Mouse (Mus musculus): ENCODE results near the gene Akap8. TPM values are rescaled to one million over a fixed set of nuclear protein-coding genes. Genes with fewer than 3 reads are reported as not detected.

The Akap8 gene
- total and polyA plus RNA-seq, 3 experiments, result 77.9 to 127 (median 101) TPM

GRCm38 (mm10) chr17:32350382-32350983 is 29.4 kb upstream of the Akap8 start, which contains the start of gene Akap8l (continued):
- TF ChIP-seq ZMIZ1 (IDR thresholded peaks at IDR 0.05; ENCODE audit: low read depth, low read length) (peak; percentile 84), GATA1 (IDR thresholded peaks at IDR 0.05; ENCODE audit: low read depth, low read length) (no peak)

DNA sequence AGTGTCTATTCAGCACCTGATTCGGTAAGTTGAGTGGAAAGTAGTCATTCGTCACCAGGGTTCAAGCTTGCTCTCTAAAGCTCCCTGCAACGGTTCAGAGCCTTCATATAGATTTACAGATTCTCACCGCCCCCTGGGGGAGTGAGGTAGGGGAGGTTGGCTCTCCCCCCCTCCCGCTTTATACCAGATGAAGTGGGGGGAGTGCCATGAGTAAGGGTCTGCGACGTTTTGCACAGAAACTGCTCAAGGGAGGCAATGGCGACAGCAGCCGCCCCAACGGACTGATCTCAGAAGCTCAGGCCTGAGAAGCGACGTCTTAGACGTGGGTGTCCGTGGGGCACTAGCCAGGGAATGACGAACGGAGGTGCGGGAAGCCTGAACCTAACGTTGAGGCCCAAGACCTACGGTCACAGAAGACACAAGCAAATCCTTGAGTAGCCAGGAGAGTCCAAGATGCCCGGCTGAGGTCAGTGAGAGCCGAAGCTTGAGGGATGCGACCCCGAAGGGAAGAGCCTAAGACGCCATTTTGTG is 28.9 kb upstream of the Akap8 start:
- Histone ChIP-seq H3K27me3 (ENCODE audit: control insufficient read depth in 1 of 2, insufficient read depth in 2 of 2, low read length in 2 of 2) (no peaks in the 10 kb centered on the region), H3K9me3 (replicated peaks; ENCODE audit: insufficient read depth, low read length) (no peaks in the 10 kb centered on the region), H3K9ac (ENCODE audit: control insufficient read depth, low read depth, low read length, poor library complexity, severe bottlenecking) (peak overlapping the region; percentile 90), H3K36me3 (ENCODE audit: control insufficient read depth in 1 of 2, insufficient read depth in 2 of 2, low read length in 2 of 2) (peaks cover 0 to 13% of the 10 kb centered on the region in 2 experiments; a peak in 2 of 4 replicates), H3K79me2 (ENCODE audit: control insufficient read depth, insufficient read depth, low read length, poor library complexity) (peaks cover 23% of the 10 kb centered on the region), H3K4me3 (ENCODE audit: control insufficient read depth in 1 of 2, insufficient read depth in 1 of 2, low read depth in 2 of 2, low read length in 2 of 2) (peak overlapping the region; percentile 91 to 94), H3K27ac (ENCODE audit: control insufficient read depth, low read depth, low read length) (peak overlapping the region; percentile 83), H3K4me1 (ENCODE audit: control insufficient read depth in 1 of 2, insufficient read depth in 2 of 2, low read length in 2 of 2) (peaks cover 6 to 8% of the 10 kb centered on the region in 2 experiments; a peak in 3 of 4 replicates)
- no peak for TF ChIP-seq ETS1 (IDR thresholded peaks at IDR 0.05; ENCODE audit: low read depth, low read length)
- TF ChIP-seq SIN3A (IDR thresholded peaks at IDR 0.05; ENCODE audit: low read length), result no peak; the same call in 1 of the 2 replicates
- no peak for TF ChIP-seq KAT2A (conservative IDR thresholded peaks at IDR 0.05; ENCODE audit: low read depth, low read length)
- TF ChIP-seq MAZ (IDR thresholded peaks at IDR 0.05; ENCODE audit: low read depth, low read length), result 0 out of 2 replicates have a peak, but pooled peaks have one; percentile 2
- no peak for DNase-seq (ENCODE audit: low read depth, low spot score)

DNA sequence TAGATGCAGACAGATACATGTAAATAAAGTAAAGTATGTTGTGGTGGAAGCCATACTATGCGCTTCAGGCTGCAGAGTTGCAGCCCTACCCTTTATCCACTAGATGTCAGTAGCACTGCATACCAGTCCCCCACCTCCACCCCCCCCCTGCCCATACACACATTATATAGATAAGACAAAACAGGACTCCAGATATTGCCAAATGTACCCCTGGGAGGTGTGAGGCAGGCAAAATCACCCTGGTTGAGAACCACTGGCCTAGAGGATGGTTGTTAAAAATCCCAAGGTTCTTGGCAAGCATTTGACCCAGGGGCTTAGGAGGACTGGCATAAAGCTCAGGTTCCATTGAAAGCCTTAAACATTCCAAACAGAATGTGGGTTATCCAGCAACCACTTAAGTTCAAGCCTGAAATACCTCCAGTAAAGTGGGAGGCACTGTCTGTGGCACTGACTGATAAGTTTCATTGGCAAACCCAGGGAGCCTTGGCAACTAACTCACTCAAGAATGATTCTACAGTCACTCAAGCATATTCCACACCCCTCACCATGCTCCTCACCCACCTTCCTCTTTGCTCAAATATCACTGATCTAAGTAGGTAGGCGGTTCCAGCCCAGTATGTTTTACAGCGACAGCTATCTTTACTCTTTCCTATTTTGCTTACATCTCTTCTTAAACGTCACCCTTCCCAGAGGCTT is 28.1 kb upstream of the Akap8 start:
- Histone ChIP-seq H3K27me3 (ENCODE audit: control insufficient read depth in 1 of 2, insufficient read depth in 2 of 2, low read length in 2 of 2) (no peaks in the 10 kb centered on the region), H3K27ac (ENCODE audit: control insufficient read depth, low read depth, low read length) (peak overlapping the region; percentile 83), H3K9ac (ENCODE audit: control insufficient read depth, low read depth, low read length, poor library complexity, severe bottlenecking) (peak overlapping the region; percentile 90), H3K4me3 (ENCODE audit: control insufficient read depth in 1 of 2, insufficient read depth in 1 of 2, low read depth in 2 of 2, low read length in 2 of 2) (peak overlapping the region; percentile 91 to 94), H3K4me1 (ENCODE audit: control insufficient read depth in 1 of 2, insufficient read depth in 2 of 2, low read length in 2 of 2) (peaks cover 6 to 8% of the 10 kb centered on the region in 2 experiments; a peak in 3 of 4 replicates), H3K9me3 (replicated peaks; ENCODE audit: insufficient read depth, low read length) (no peaks in the 10 kb centered on the region), H3K36me3 (ENCODE audit: control insufficient read depth in 1 of 2, insufficient read depth in 2 of 2, low read length in 2 of 2) (peaks cover 0 to 13% of the 10 kb centered on the region in 2 experiments; a peak in 3 of 4 replicates), H3K79me2 (ENCODE audit: control insufficient read depth, insufficient read depth, low read length, poor library complexity) (peaks cover 23% of the 10 kb centered on the region)
- peak; percentile 86 for DNase-seq (ENCODE audit: low read depth, low spot score)
- peak; percentile 24; the same call in 1 of the 2 replicates for TF ChIP-seq TCF12 (IDR thresholded peaks at IDR 0.05; ENCODE audit: low read depth, low read length)
- TF ChIP-seq ELF1 (IDR thresholded peaks at IDR 0.05; ENCODE audit: low read depth, low read length), result no peak
- no peak for TF ChIP-seq POLR2AphosphoS2 (IDR thresholded peaks at IDR 0.05; ENCODE audit: low read length)
- TF ChIP-seq ETS1 (IDR thresholded peaks at IDR 0.05; ENCODE audit: low read depth, low read length), result peak; percentile 19; the same call in 1 of the 2 replicates
- no peak for TF ChIP-seq NRF1 (IDR thresholded peaks at IDR 0.05; ENCODE audit: insufficient read depth, low read depth, low read length, poor library complexity, severe bottlenecking)
- TF ChIP-seq USF2 (IDR thresholded peaks at IDR 0.05; ENCODE audit: borderline replicate concordance in 1 of 2, insufficient read depth in 1 of 2, low read depth in 1 of 2, low read length in 2 of 2), result no peak
- TF ChIP-seq CTCF (IDR thresholded peaks at IDR 0.05 in 2 of 3, conservative IDR thresholded peaks at IDR 0.05 in 1 of 3; ENCODE audit: control insufficient read depth in 1 of 3, insufficient read depth in 1 of 3, low read depth in 2 of 3, low read length in 3 of 3, poor library complexity in 1 of 3, severe bottlenecking in 1 of 3), result peak; percentile 77 to 90 (median 83)
- no peak for TF ChIP-seq ZNF384 (IDR thresholded peaks at IDR 0.05; ENCODE audit: low read depth, low read length)
- TF ChIP-seq UBTF (IDR thresholded peaks at IDR 0.05; ENCODE audit: borderline replicate concordance, insufficient read depth, low read depth, low read length), result no peak
- no peak for TF ChIP-seq E2F4 (IDR thresholded peaks at IDR 0.05; ENCODE audit: borderline replicate concordance, low read depth, low read length)
- no peak for TF ChIP-seq MYB (IDR thresholded peaks at IDR 0.05; ENCODE audit: low read depth, low read length)
- peak; percentile 39 to 40; a peak in 3 of 4 replicates for TF ChIP-seq EP300 (IDR thresholded peaks at IDR 0.05; ENCODE audit: low read depth in 1 of 2, low read length in 2 of 2)
- TF ChIP-seq GATA1 (IDR thresholded peaks at IDR 0.05; ENCODE audit: low read depth, low read length), result peak; percentile 70
- peak; percentile 64 for TF ChIP-seq SMC3 (IDR thresholded peaks at IDR 0.05; ENCODE audit: low read depth, low read length)
- TF ChIP-seq TAL1 (IDR thresholded peaks at IDR 0.05; ENCODE audit: low read length), result peak; percentile 23; the same call in 1 of the 2 replicates
- no peak for TF ChIP-seq POLR2AphosphoS5 (IDR thresholded peaks at IDR 0.05; ENCODE audit: borderline replicate concordance, low read depth, low read length)
- TF ChIP-seq MEF2A (IDR thresholded peaks at IDR 0.05; ENCODE audit: extremely low read depth, insufficient replicate concordance, low read depth, low read length, poor library complexity, severe bottlenecking), result 0 out of 2 replicates have a peak, but pooled peaks have one; percentile 26
- TF ChIP-seq MAX (IDR thresholded peaks at IDR 0.05; ENCODE audit: low read length), result peak; percentile 13; the same call in 1 of the 2 replicates
- no peak for TF ChIP-seq KAT2A (conservative IDR thresholded peaks at IDR 0.05; ENCODE audit: low read depth, low read length)
- no peak for TF ChIP-seq GABPA (IDR thresholded peaks at IDR 0.05; ENCODE audit: low read depth, low read length)
- TF ChIP-seq SIN3A (IDR thresholded peaks at IDR 0.05; ENCODE audit: low read length), result peak; percentile 54
- TF ChIP-seq CHD1 (IDR thresholded peaks at IDR 0.05; ENCODE audit: low read depth, low read length), result no peak
